Comparison of ENCODE assay signal across 9 mouse cellular contexts in genomic region chrX:162521831-162522514, GRCm38 (mm10).
DNase-seq lines count a peak whose midpoint lies in the region; ATAC-seq and TF ChIP-seq lines count a peak whose summit lies in the region.
"Had no signal": no experiment of that assay in that cellular context is flagged by ENCODE, and none has a peak within 500 bp of the region (broad histone marks: within the 10 kb centered on the region; RNA-seq: fewer than 3 reads in every experiment).

No protein-coding gene starts in this region.

- no peaks in the 10 kb centered on the region for H3K4me1 ChIP-seq in limb, embryonic 12.5 days (replicated peaks)
- no peaks in the 10 kb centered on the region for H3K4me1 ChIP-seq in limb, embryonic 10.5 days
- no peaks in the 10 kb centered on the region for H3K4me1 ChIP-seq in limb, embryonic 14.5 days (ENCODE audit: control insufficient read depth, insufficient read depth, low read length)

- peaks cover 22% of the 10 kb centered on the region for H3K27me3 ChIP-seq in limb, embryonic 12.5 days
- H3K27me3 ChIP-seq in limb, embryonic 10.5 days (ENCODE audit: low read depth, poor library complexity, severe bottlenecking), result peaks cover 93% of the 10 kb centered on the region
- no peaks in the 10 kb centered on the region for H3K27me3 ChIP-seq in limb, embryonic 14.5 days (ENCODE audit: control insufficient read depth, insufficient read depth, low read length)

- no peaks in the 10 kb centered on the region for H3K9me3 ChIP-seq in limb, embryonic 12.5 days
- H3K9me3 ChIP-seq in limb, embryonic 10.5 days (replicated peaks), result no peaks in the 10 kb centered on the region
- H3K9me3 ChIP-seq in limb, embryonic 14.5 days (ENCODE audit: control insufficient read depth, low read length), result no peaks in the 10 kb centered on the region

- 56% methylated on average over 9 of the region's 9 CpGs for WGBS in limb, embryonic 12.5 days
- 74% methylated on average over 9 of the region's 9 CpGs for WGBS in limb, embryonic 10.5 days
- WGBS in limb, embryonic 14.5 days, result 35% methylated on average over 9 of the region's 9 CpGs

- peak; percentile 62; the same call in 1 of the 2 replicates for ATAC-seq in frontal cortex, adult (ENCODE audit: low TSS enrichment)
- ATAC-seq in limb, embryonic 12.5 days (ENCODE audit: insufficient number of reproducible peaks, insufficient read depth, low FRiP score, low TSS enrichment, low read depth), result peak; percentile 47; the same call in 1 of the 2 replicates
- ATAC-seq in limb, embryonic 14.5 days (ENCODE audit: low FRiP score, low read depth), result peak; percentile 82
- no peak for ATAC-seq in monocyte, adult 5-6 weeks (replicated peaks; ENCODE audit: insufficient number of reproducible peaks, low FRiP score, low TSS enrichment, poor library complexity, severe bottlenecking)

- no peaks in the 10 kb centered on the region for H3K36me3 ChIP-seq in limb, embryonic 12.5 days
- H3K36me3 ChIP-seq in limb, embryonic 10.5 days, result no peaks in the 10 kb centered on the region
- H3K36me3 ChIP-seq in limb, embryonic 14.5 days (ENCODE audit: control insufficient read depth, insufficient read depth, low read length), result no peaks in the 10 kb centered on the region

- DNase-seq in frontal cortex, adult 2 months (ENCODE audit: extremely low spot score in 1 of 2, low spot score in 1 of 2), result no peak
- DNase-seq in limb, embryonic 10.5 days (ENCODE audit: low spot score), result no peak
- peak; percentile 1 for DNase-seq in forelimb bud, embryonic 11.5 days (ENCODE audit: low read depth, low spot score)
- peak; percentile 74 for DNase-seq in limb, embryonic 14.5 days (ENCODE audit: low spot score)
- no peak for DNase-seq in urinary bladder, adult 18-20 months (ENCODE audit: low spot score in 2 of 2)

- no peak overlapping the region for H3K4me2 ChIP-seq in limb, embryonic 12.5 days
- H3K4me2 ChIP-seq in limb, embryonic 14.5 days (replicated peaks; ENCODE audit: low read depth, low read length, severe bottlenecking), result no peak overlapping the region

- no peak overlapping the region for H3K4me3 ChIP-seq in limb, embryonic 12.5 days (replicated peaks)
- no peak overlapping the region for H3K4me3 ChIP-seq in limb, embryonic 10.5 days
- no peak overlapping the region for H3K4me3 ChIP-seq in limb, embryonic 14.5 days (replicated peaks; ENCODE audit: low read length)

- no peak overlapping the region for H3K9ac ChIP-seq in limb, embryonic 12.5 days (replicated peaks)
- H3K9ac ChIP-seq in limb, embryonic 14.5 days (ENCODE audit: low read depth, low read length, severe bottlenecking), result no peak overlapping the region

- TF ChIP-seq POLR2A in limb, embryonic 14.5 days (IDR thresholded peaks at IDR 0.05; ENCODE audit: borderline replicate concordance, extremely low read depth, insufficient read depth, insufficient read length), result no peak

- H3K27ac ChIP-seq in limb, embryonic 12.5 days, result no peak overlapping the region
- no peak overlapping the region for H3K27ac ChIP-seq in limb, embryonic 10.5 days
- no peak overlapping the region for H3K27ac ChIP-seq in limb, embryonic 14.5 days (replicated peaks; ENCODE audit: low read depth, low read length)
- H3K27ac ChIP-seq: macrophage had no signal

Comparison
In these comparisons a context has a peak if more than half of its experiments do, and no peak if none do; other contexts are left out.
1. DNase-seq: peak in forelimb bud, embryonic 11.5 days (single experiment) and limb, embryonic 14.5 days (single experiment); none in frontal cortex, adult 2 months (0 of 2), limb, embryonic 10.5 days (single experiment) and urinary bladder, adult 18-20 months (0 of 2).